In the genomic region with DNA sequence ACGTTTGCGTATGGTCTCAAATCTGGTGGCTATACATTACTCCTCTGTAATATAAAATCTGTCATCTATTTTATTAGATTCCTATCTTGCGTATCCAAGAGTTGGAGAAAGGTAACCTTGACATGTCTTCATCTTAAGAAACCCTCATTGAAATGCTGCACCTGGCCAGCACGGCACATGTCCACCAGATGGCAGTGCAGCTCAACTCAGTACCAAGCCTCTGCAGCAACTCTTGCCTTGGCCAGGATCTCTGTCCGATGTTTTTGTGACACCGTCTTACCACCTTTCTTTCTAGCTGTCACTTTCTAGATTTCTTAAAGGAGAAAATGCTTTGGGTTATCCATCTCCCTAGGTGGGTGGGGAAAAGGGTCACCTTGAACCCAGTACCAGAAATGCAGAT, we compare ENCODE assay signal across 8 mouse cellular contexts.
DNase-seq lines count a peak whose midpoint lies in the region; ATAC-seq lines count a peak whose summit lies in the region.

No protein-coding gene starts in this region.

- no peak overlapping the region for H3K27ac ChIP-seq in liver, embryonic 12.5 days
- no peak overlapping the region for H3K27ac ChIP-seq in kidney, embryonic 14.5 days (ENCODE audit: low read depth, low read length)
- H3K27ac ChIP-seq in limb, embryonic 13.5 days: no peak overlapping the region
- H3K27ac ChIP-seq in stomach, embryonic 14.5 days (ENCODE audit: low read length): no peak overlapping the region

- no peaks in the 10 kb centered on the region for H3K4me1 ChIP-seq in liver, embryonic 12.5 days
- H3K4me1 ChIP-seq in kidney, embryonic 14.5 days (ENCODE audit: control insufficient read depth, insufficient read depth, low read length): no peaks in the 10 kb centered on the region
- H3K4me1 ChIP-seq in limb, embryonic 13.5 days: no peaks in the 10 kb centered on the region
- H3K4me1 ChIP-seq in stomach, embryonic 14.5 days (ENCODE audit: control insufficient read depth, insufficient read depth, low read length): no peaks in the 10 kb centered on the region

- no peak overlapping the region for H3K4me2 ChIP-seq in liver, embryonic 12.5 days
- H3K4me2 ChIP-seq in kidney, embryonic 14.5 days (replicated peaks; ENCODE audit: low read depth, low read length): no peak overlapping the region
- H3K4me2 ChIP-seq in limb, embryonic 13.5 days (replicated peaks): no peak overlapping the region
- no peak overlapping the region for H3K4me2 ChIP-seq in stomach, embryonic 14.5 days (replicated peaks; ENCODE audit: low read depth, low read length)

- H3K36me3 ChIP-seq in liver, embryonic 12.5 days: no peaks in the 10 kb centered on the region
- no peaks in the 10 kb centered on the region for H3K36me3 ChIP-seq in kidney, embryonic 14.5 days (ENCODE audit: control insufficient read depth, insufficient read depth, low read length)
- H3K36me3 ChIP-seq in limb, embryonic 13.5 days: no peaks in the 10 kb centered on the region
- H3K36me3 ChIP-seq in stomach, embryonic 14.5 days (ENCODE audit: control insufficient read depth, insufficient read depth, low read length): no peaks in the 10 kb centered on the region

- no peak overlapping the region for H3K9ac ChIP-seq in liver, embryonic 12.5 days
- H3K9ac ChIP-seq in kidney, embryonic 14.5 days (ENCODE audit: low read depth, low read length): no peak overlapping the region
- no peak overlapping the region for H3K9ac ChIP-seq in limb, embryonic 13.5 days
- no peak overlapping the region for H3K9ac ChIP-seq in stomach, embryonic 14.5 days (replicated peaks; ENCODE audit: low read depth, low read length)

- H3K9me3 ChIP-seq in liver, embryonic 12.5 days (replicated peaks): no peaks in the 10 kb centered on the region
- no peaks in the 10 kb centered on the region for H3K9me3 ChIP-seq in kidney, embryonic 14.5 days (ENCODE audit: control insufficient read depth, low read length)
- peaks cover 3% of the 10 kb centered on the region; the same call in 1 of the 2 replicates for H3K9me3 ChIP-seq in limb, embryonic 13.5 days
- H3K9me3 ChIP-seq in stomach, embryonic 14.5 days (ENCODE audit: control insufficient read depth, low read depth, low read length): no peaks in the 10 kb centered on the region

- WGBS in liver, embryonic 12.5 days (ENCODE audit: insufficient replicate concordance): 21% methylated on average over 6 of the region's 6 CpGs
- WGBS in kidney, embryonic 14.5 days: 33% methylated on average over 6 of the region's 6 CpGs
- WGBS in limb, embryonic 13.5 days: 29% methylated on average over 6 of the region's 6 CpGs
- WGBS in stomach, embryonic 14.5 days: 29% methylated on average over 6 of the region's 6 CpGs

- peak; percentile 56 for DNase-seq in liver
- peak; percentile 83 for DNase-seq in embryo, embryonic 10.5 days (ENCODE audit: low spot score)
- peak; percentile 70 to 79 for DNase-seq in gastrocnemius, postnatal 4 days (ENCODE audit: low spot score in 2 of 2)
- peak; percentile 76 for DNase-seq in neural tube, embryonic 10.5 days (ENCODE audit: extremely low spot score, low spot score)

- no peaks in the 10 kb centered on the region for H3K27me3 ChIP-seq in liver, embryonic 12.5 days (replicated peaks)
- no peaks in the 10 kb centered on the region for H3K27me3 ChIP-seq in kidney, embryonic 14.5 days (ENCODE audit: control insufficient read depth, insufficient read depth, low read length)
- H3K27me3 ChIP-seq in limb, embryonic 13.5 days: no peaks in the 10 kb centered on the region
- H3K27me3 ChIP-seq in stomach, embryonic 14.5 days (ENCODE audit: control insufficient read depth, insufficient read depth, low read length): no peaks in the 10 kb centered on the region

- ATAC-seq in liver, embryonic 12.5 days: no peak
- peak; percentile 84; the same call in 1 of the 2 replicates for ATAC-seq in kidney, embryonic 14.5 days (ENCODE audit: low FRiP score, low TSS enrichment)
- ATAC-seq in limb, embryonic 13.5 days (ENCODE audit: low FRiP score, low read depth): peak; percentile 40; the same call in 1 of the 2 replicates
- 0 out of 2 replicates have a peak, but pooled peaks have one; percentile 74 for ATAC-seq in stomach, embryonic 14.5 days (ENCODE audit: insufficient number of reproducible peaks, insufficient read depth, low FRiP score, low read depth)

- no peak overlapping the region for H3K4me3 ChIP-seq in liver, embryonic 12.5 days
- H3K4me3 ChIP-seq in kidney, embryonic 14.5 days (ENCODE audit: low read length): no peak overlapping the region
- no peak overlapping the region for H3K4me3 ChIP-seq in limb, embryonic 13.5 days
- H3K4me3 ChIP-seq in stomach, embryonic 14.5 days (ENCODE audit: low read depth, low read length): no peak overlapping the region
